Mouse (Mus musculus) induced T-regulatory cell, adult 2 months (primary cell): Measurements from ENCODE around the gene Adk.
"Not testable (repeated sequence)": the region's sequence is repeated elsewhere in the genome, so short reads cannot be mapped to it uniquely, and the experiment has no call there.

Experiments
- DNase-seq: peaks from one replicate; pipeline ENCODE4 v3.0.0-alpha.2; 2012; ENCODE audit warnings: low read depth

Adk gene

GRCm38 (mm10) chr14:21488426-21489115, 436.2 kb downstream of the Adk start:
- DNase-seq = not testable (repeated sequence)

- DNase-seq = no peak
Measured at GRCm38 (mm10) chr14:21489116-21489485, 436.7 kb downstream of the Adk start.

- no peak for DNase-seq
Measured at GRCm38 (mm10) chr14:21490141-21490540, 437.8 kb downstream of the Adk start.
